Mouse (Mus musculus): ENCODE data around the gene Hcrtr2. TPM values are rescaled to one million over a fixed set of nuclear protein-coding genes. Genes with fewer than 3 reads are reported as not detected.

Gene Hcrtr2
- polyA plus RNA-seq, 1 experiment from 2014 or later: 10.8 TPM

DNA sequence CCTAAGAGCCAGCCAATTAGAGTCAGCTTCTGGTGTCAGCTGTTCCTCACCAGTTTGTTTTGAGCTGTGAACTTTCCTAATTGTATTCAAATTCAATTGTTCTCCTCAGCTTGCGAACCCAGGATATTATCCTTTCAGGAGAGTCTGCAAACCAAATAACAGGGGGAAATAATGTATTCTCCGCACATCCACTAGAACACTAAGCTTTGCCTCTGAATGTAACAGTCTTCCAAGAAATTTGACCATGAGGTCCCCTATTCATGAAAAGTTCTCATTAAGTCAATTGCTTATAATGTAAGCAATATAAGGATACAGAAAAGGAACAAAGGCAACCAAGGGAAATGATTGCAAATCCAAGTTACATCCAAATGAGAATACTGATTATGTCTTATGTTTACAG, 110.1 kb downstream of the Hcrtr2 start, which contains the start of gene Gfral:
Gfral (minus strand) TSS at position 101 of the 400 bp plus-strand sequence.
- Histone ChIP-seq H3K27me3 (ENCODE audit: control insufficient read depth, insufficient read depth, low read length) (no peaks in the 10 kb centered on the region), H3K9me3 (ENCODE audit: control insufficient read depth, low read length) (no peaks in the 10 kb centered on the region), H3K9ac (replicated peaks; ENCODE audit: low read depth, low read length) (no peak within 1 kb of the TSS), H3K4me1 (ENCODE audit: control insufficient read depth, insufficient read depth, low read length) (no peaks in the 10 kb centered on the region), H3K27ac (ENCODE audit: low read depth, low read length) (no peak within 1 kb of the TSS), H3K4me2 (ENCODE audit: low read depth, low read length) (no peak within 1 kb of the TSS), H3K4me3 (ENCODE audit: low read depth, low read length) (no peak within 1 kb of the TSS), H3K36me3 (ENCODE audit: control insufficient read depth, insufficient read depth, low read length) (no peaks in the 10 kb centered on the region)
- 83% methylated on average over 2 of the region's 2 CpGs for WGBS
- ATAC-seq (ENCODE audit: low read depth): no peak

DNA sequence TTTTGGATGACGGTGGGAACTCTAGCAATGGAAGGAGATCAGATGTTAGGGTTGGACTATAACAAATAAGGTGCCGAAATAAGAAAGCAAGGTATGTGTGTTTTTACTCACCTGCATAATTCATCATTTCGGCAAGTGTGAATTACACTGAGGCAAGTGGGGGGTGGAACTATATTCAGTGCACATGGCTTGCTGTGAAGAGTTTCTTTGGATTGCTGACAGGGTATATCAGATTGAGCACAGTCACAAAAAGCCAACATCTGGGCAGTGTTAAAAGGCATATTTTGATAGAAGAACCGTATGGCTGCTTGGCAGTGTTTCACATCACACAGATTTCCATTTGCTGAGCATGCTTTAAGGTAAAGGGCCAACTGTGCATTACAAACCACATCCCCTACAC, 126.7 kb downstream of the Hcrtr2 start:
- 90% methylated on average over 4 of the region's 4 CpGs for WGBS
- Histone ChIP-seq H3K9ac (replicated peaks; ENCODE audit: low read depth, low read length) (no peak overlapping the region), H3K4me2 (ENCODE audit: low read depth, low read length) (no peak overlapping the region), H3K4me1 (ENCODE audit: control insufficient read depth, insufficient read depth, low read length) (no peaks in the 10 kb centered on the region), H3K27me3 (ENCODE audit: control insufficient read depth, insufficient read depth, low read length) (no peaks in the 10 kb centered on the region), H3K9me3 (ENCODE audit: control insufficient read depth, low read length) (no peaks in the 10 kb centered on the region), H3K27ac (ENCODE audit: low read depth, low read length) (no peak overlapping the region), H3K4me3 (ENCODE audit: low read depth, low read length) (no peak overlapping the region), H3K36me3 (ENCODE audit: control insufficient read depth, insufficient read depth, low read length) (no peaks in the 10 kb centered on the region)
- ATAC-seq (ENCODE audit: low read depth): no peak

DNA sequence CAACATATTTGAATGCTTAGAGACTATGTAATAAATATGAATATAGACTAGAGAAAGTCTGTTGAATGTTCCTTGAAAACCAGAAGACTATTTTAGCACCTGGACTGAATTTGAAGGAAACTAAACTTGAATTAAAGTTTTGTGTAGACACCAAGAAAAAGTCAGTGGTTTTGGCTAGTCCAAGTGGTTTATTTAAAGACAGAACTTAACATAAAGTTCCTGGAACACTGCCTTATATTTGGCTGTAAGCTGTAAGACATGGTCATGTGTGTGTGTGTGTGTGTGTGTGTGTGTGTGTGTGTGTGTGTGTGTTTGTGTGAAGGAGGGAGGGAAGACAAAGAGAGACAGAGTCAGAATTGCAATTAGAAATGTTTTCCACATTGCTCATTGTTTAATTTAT, 144.4 kb downstream of the Hcrtr2 start:
- Histone ChIP-seq H3K36me3 (ENCODE audit: control insufficient read depth, insufficient read depth, low read length) (no peaks in the 10 kb centered on the region), H3K27ac (ENCODE audit: low read depth, low read length) (no peak overlapping the region), H3K9me3 (ENCODE audit: control insufficient read depth, low read length) (no peaks in the 10 kb centered on the region), H3K4me1 (ENCODE audit: control insufficient read depth, insufficient read depth, low read length) (no peaks in the 10 kb centered on the region), H3K4me3 (ENCODE audit: low read depth, low read length) (no peak overlapping the region), H3K27me3 (ENCODE audit: control insufficient read depth, insufficient read depth, low read length) (no peaks in the 10 kb centered on the region), H3K9ac (replicated peaks; ENCODE audit: low read depth, low read length) (no peak overlapping the region), H3K4me2 (ENCODE audit: low read depth, low read length) (no peak overlapping the region)
- ATAC-seq (ENCODE audit: low read depth): no peak

Other genes with a start within 250 kb of the Hcrtr2 start
- not detected in 2 replicates for gene Gfral, start 110.2 kb downstream of the Hcrtr2 start, polyA plus RNA-seq (2014; fragmentation: Nextera tagmentation; extraction: Ambion mirVana)
- gene Fam83b, start 243.3 kb upstream of the Hcrtr2 start, polyA plus RNA-seq (2014; fragmentation: Nextera tagmentation; extraction: Ambion mirVana): not detected in 2 replicates

Data from neural tube, embryonic 14.5 days (tissue).